Mouse (Mus musculus) megakaryocyte, embryonic 14.5 days (primary cell): ENCODE measurements around the gene Mfsd6l.

Experiments
- FLI1 ChIP-seq: IDR thresholded peaks from 2 replicates; pipeline ENCODE4 v1.6.1; 2012; ENCODE audit warnings: low read length, inconsistent platforms, mixed read lengths
- GATA1 ChIP-seq: IDR thresholded peaks from 3 replicates; pipeline ENCODE4 v1.6.1; 2012; ENCODE audit warnings: mixed read lengths, low read length, inconsistent platforms, borderline replicate concordance

GRCm38 (mm10) chr11:68580566-68580965 lies 24.6 kb downstream of the Mfsd6l start:
- TF ChIP-seq FLI1 (no peak), GATA1 (no peak)
